Mouse (Mus musculus) cortical plate, adult 2 months (tissue): Measurements from ENCODE around the gene Btbd35f24.
"Not testable (repeated sequence)": the region's sequence is repeated elsewhere in the genome, so short reads cannot be mapped to it uniquely, and the experiment has no call there.

Source experiments
- CTCF ChIP-seq: fragments of 200-500 bp; IDR thresholded peaks from 2 replicates; pipeline ENCODE4 v1.5.1; 2011; ENCODE audit warnings: mild to moderate bottlenecking, control low read depth, low read length; ENCODE audit not compliant: insufficient read depth; ENCODE audit errors: extremely low read depth
- POLR2A ChIP-seq: fragments of 200-500 bp; IDR thresholded peaks from 2 replicates; pipeline ENCODE4 v1.6.1; 2011; ENCODE audit warnings: mild to moderate bottlenecking, low read length, control low read depth; ENCODE audit not compliant: insufficient read depth; ENCODE audit errors: extremely low read depth

DNA sequence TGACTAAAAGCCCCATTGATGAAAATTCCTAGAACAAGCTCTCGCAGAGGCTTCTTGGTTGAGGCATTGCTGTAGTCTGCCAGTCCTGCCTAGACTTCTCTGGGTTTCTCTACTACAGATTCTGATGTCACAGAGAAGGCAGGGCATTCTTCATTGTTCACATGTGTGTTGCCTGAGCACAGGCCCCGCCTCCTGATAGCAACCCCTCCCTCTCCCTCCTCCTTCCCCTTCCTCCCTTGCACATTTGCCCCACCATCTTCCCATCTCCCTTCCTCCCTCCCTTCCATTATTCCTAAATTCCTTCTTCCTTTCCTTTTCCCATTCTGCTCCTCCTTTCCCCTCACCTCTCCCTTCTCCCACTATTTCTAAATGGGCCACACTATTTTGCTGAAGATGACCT lies at the start of gene Btbd35f24:
- not testable (repeated sequence) for TF ChIP-seq CTCF, POLR2A
